Mouse (Mus musculus) stomach, embryonic 16.5 days (tissue): ENCODE data around the gene Ankrd13a. TPM values are rescaled to one million over a fixed set of nuclear protein-coding genes. Genes with fewer than 3 reads are reported as not detected.
"Not testable (repeated sequence)": the region's sequence is repeated elsewhere in the genome, so short reads cannot be mapped to it uniquely, and the experiment has no call there.

ENCODE experiments used
- ATAC-seq: fragments of 200-750 bp; cut with Nextera tagmentation; 2 replicates; pipeline ENCODE4 v1.8.0; 2017; ENCODE audit warnings: moderate number of reproducible peaks, moderate TSS enrichment; ENCODE audit not compliant: insufficient read depth, low FRiP score
- H3K27ac ChIP-seq: fragments of 300-500 bp; sonication (generic); 2 replicates; pipeline ENCODE4 v1.5.1; 2014; ENCODE audit warnings: low read length
- H3K27me3 ChIP-seq: fragments of 300-500 bp; sonication (generic); 2 replicates; pipeline ENCODE4 v1.6.1; 2014; ENCODE audit warnings: low read length, control low read depth, mixed read lengths; ENCODE audit not compliant: control insufficient read depth, insufficient read depth
- H3K36me3 ChIP-seq: fragments of 300-500 bp; sonication (generic); 2 replicates; pipeline ENCODE4 v1.6.1; 2014; ENCODE audit warnings: low read length; ENCODE audit not compliant: control insufficient read depth, insufficient read depth
- H3K4me1 ChIP-seq: fragments of 300-500 bp; sonication (generic); 2 replicates; pipeline ENCODE4 v1.6.1; 2014; ENCODE audit warnings: low read length, control low read depth, mixed read lengths; ENCODE audit not compliant: control insufficient read depth, insufficient read depth
- H3K4me2 ChIP-seq: fragments of 300-500 bp; sonication (generic); 2 replicates; pipeline ENCODE4 v1.6.1; 2014; ENCODE audit warnings: low read depth, low read length, mixed read lengths
- H3K4me3 ChIP-seq: fragments of 300-500 bp; sonication (generic); replicated peaks from 2 replicates; pipeline ENCODE4 v1.5.1; 2014; ENCODE audit warnings: mild to moderate bottlenecking, low read length
- H3K9ac ChIP-seq: fragments of 300-500 bp; sonication (generic); 2 replicates; pipeline ENCODE4 v1.6.1; 2014; ENCODE audit warnings: low read length
- H3K9me3 ChIP-seq: fragments of 300-500 bp; sonication (generic); replicated peaks from 2 replicates; pipeline ENCODE4 v1.6.1; 2016; ENCODE audit warnings: low read length, control low read depth; ENCODE audit not compliant: control insufficient read depth
- WGBS: fragments of 180-500 bp; shearing (Covaris S2); extraction: QIAGEN DNeasy Blood & Tissue Kit; methylation state at CpG from one replicate; pipeline ENCODE4 v1.1.7; 2014; 5-methylcytosine and 5-hydroxymethylcytosine counted together
- microRNA-seq: library from miRNA; unstranded; fragments of <30 nt; microRNA quantifications from one replicate; pipeline ENCODE4, GENCODE M21; 2016
- polyA plus RNA-seq: library from polyadenylated mRNA; unstranded; fragments of >200 nt; fragmentation: Nextera tagmentation; extraction: Ambion mirVana; gene quantifications from 2 replicates; pipeline ENCODE4 v1.2.1, GENCODE M21; 2015

Ankrd13a gene
- polyA plus RNA-seq, 1 experiment from 2014 or later = 12.7 TPM

DNA sequence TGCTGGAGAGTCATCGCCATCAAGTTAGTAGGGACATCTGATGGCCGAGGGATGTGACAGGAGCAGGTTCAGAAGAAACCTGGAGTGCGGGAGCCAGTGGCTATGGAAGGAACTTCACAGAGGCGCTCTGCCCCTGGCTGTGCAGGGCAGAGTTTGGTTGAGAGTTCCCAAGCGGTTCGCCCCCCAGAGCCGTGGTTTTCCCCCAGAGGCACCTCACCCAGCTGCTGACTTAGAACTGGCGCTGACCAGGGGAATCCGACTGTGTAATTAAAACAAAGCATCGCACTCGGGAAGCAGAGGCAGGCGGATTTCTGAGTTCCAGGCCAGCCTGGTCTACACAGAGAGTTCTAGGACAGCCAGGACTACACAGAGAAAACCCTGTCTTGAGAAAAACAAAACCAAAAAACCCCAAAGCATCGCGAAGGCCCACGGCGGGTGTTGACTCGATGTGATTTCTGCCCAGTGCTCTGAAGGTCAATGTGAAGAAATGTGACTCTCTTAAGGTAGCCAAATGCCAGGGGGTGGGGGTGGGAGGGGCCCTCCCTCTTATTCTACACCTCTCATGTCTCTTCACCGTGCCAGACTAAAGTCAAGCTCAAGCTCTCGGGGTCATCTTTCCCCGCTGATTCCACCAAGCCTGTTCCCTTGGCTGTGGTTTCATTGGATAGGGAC is 77.2 kb downstream of the Ankrd13a start:
- H3K27ac ChIP-seq = no peak overlapping the region
- H3K4me1 ChIP-seq = no peaks in the 10 kb centered on the region
- 79% methylated on average over 20 of the region's 20 CpGs for WGBS
- H3K4me2 ChIP-seq = no peak overlapping the region
- no peaks in the 10 kb centered on the region for H3K27me3 ChIP-seq
- H3K36me3 ChIP-seq = no peaks in the 10 kb centered on the region
- no peaks in the 10 kb centered on the region for H3K9me3 ChIP-seq
- H3K9ac ChIP-seq = no peak overlapping the region
- no peak for ATAC-seq
- H3K4me3 ChIP-seq = no peak overlapping the region

GRCm38 (mm10) chr5:114853364-114853763 is 78.9 kb downstream of the Ankrd13a start, which contains the start of gene 4930519G04Rik:
Gene 4930519G04Rik (plus strand): TSS chr5:114853664.
- H3K27me3 ChIP-seq, H3K36me3 ChIP-seq, H3K4me2 ChIP-seq, H3K27ac ChIP-seq, H3K4me1 ChIP-seq, H3K9ac ChIP-seq, H3K9me3 ChIP-seq, ATAC-seq, H3K4me3 ChIP-seq: not testable (repeated sequence)
- 75% methylated on average over 3 of the region's 5 CpGs for WGBS

Small RNA genes lying within 50 kb of the gene (microRNA-seq; reads per million reads assigned to microRNA genes)
- 10.3 reads per million, percentile 31 among the genes with 10 or more reads in this experiment for gene Mir6240

Other genes with a start within 250 kb of the Ankrd13a start
- 1.4 and 1.6 TPM in 2 replicates for gene Fam222a, start 206.7 kb upstream of the Ankrd13a start, polyA plus RNA-seq
- 2.8 and 3.7 TPM in 2 replicates for gene Trpv4, start 116.3 kb upstream of the Ankrd13a start, polyA plus RNA-seq
- gene Gltp, start 83.7 kb upstream of the Ankrd13a start, polyA plus RNA-seq = 208 and 281 TPM in 2 replicates
- 9.3 and 9.4 TPM in 2 replicates for gene Tchp, start 66.9 kb upstream of the Ankrd13a start, polyA plus RNA-seq
- gene Git2, start 840 bp downstream of the Ankrd13a start, polyA plus RNA-seq = 35.9 and 42.0 TPM in 2 replicates
- 66.8 and 71.8 TPM in 2 replicates for gene 1500011B03Rik, start 48.8 kb downstream of the Ankrd13a start, polyA plus RNA-seq
- not detected in 2 replicates for gene 4930519G04Rik, start 79.0 kb downstream of the Ankrd13a start, polyA plus RNA-seq
- 0.18 TPM in 1 of 2 replicates, not detected in the other for gene Gm9936, start 84.0 kb downstream of the Ankrd13a start, polyA plus RNA-seq
- gene Oasl2, start 122.3 kb downstream of the Ankrd13a start, polyA plus RNA-seq = 7.8 and 8.1 TPM in 2 replicates
- 1.3 and 2.1 TPM in 2 replicates for gene Oasl1, start 148.6 kb downstream of the Ankrd13a start, polyA plus RNA-seq
- gene 2210016L21Rik, start 167.5 kb downstream of the Ankrd13a start, polyA plus RNA-seq = 45.6 and 53.5 TPM in 2 replicates
- gene Hnf1a, start 196.4 kb downstream of the Ankrd13a start, polyA plus RNA-seq = 8.7 and 9.8 TPM in 2 replicates
- 9.6 and 10.6 TPM in 2 replicates for gene Sppl3, start 236.5 kb downstream of the Ankrd13a start, polyA plus RNA-seq